Mouse (Mus musculus): ENCODE measurements at regions not wholly inside any gene's neighbourhood (a gene's known extent, or its start where the extent isn't known, plus 50 kb on each side); places are given as distances from the start of the nearest gene placed in this dataset.

DNA sequence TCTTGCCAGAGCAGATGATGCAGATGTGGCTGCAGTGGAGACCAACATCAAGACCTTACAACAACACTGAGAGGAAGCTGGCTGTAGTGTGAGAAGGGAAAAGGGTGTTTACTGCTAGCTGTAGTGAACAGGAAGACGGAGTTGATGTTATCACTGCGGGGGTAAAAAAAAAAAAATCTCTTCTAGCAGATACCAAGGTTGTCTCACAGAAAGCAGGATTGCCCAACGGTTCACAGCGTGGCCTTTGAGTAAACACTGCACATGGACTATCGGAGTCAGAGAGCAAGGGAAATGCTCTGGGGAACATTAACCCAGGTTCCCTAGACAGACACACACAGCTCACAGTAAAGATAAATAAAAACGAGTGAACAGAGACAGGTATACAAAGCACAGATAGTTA is 192.8 kb downstream of the Ly86 start:
- TF ChIP-seq CTCF (IDR thresholded peaks at IDR 0.05; ENCODE audit: borderline replicate concordance, insufficient read depth, low read length) (no peak), POLR2A (IDR thresholded peaks at IDR 0.05; ENCODE audit: low read depth, low read length) (no peak)

Data from embryonic fibroblast, embryonic 13.5 days (primary cell).